Mouse (Mus musculus) hematopoietic stem cell, adult 5-6 weeks (primary cell): Measurements from ENCODE around the gene Mknk1. TPM values are rescaled to one million over a fixed set of nuclear protein-coding genes. Genes with fewer than 3 reads are reported as not detected.

ENCODE experiments used
- ATAC-seq, 2 experiments: fragments of 125-278 bp in 1 of 2; replicated peaks in 1 of 2; 2 replicates each; pipeline ENCODE4 v1.8.0; 2016 to 2017; ENCODE audit warnings: inconsistent platforms in 2 of 2, mild to moderate bottlenecking in 2 of 2, moderate number of reproducible peaks in 2 of 2, low read depth in 1 of 2, moderate TSS enrichment in 1 of 2; ENCODE audit not compliant: low FRiP score in 2 of 2, poor library complexity in 2 of 2, severe bottlenecking in 2 of 2, insufficient read depth in 1 of 2, low TSS enrichment in 1 of 2
- total RNA-seq: library from RNA; stranded (forward); fragments of 172-1452, 232-1000 nt; gene quantifications from 2 replicates; pipeline ENCODE4 v1.2.3, GENCODE M21; 2017

The Mknk1 gene
- 40.2 and 48.3 TPM in 2 replicates for total RNA-seq

GRCm38 (mm10) chr4:115838696-115839641 is at the start of gene Mknk1:
Gene Mknk1 (plus strand): TSS chr4:115839198.
- peak; percentile 97 to 99 for ATAC-seq

- no peak for ATAC-seq
Measured at GRCm38 (mm10) chr4:115790864-115791263, 48.1 kb upstream of the Mknk1 start.

GRCm38 (mm10) chr4:115795360-115795759 is 43.6 kb upstream of the Mknk1 start:
- ATAC-seq, result no peak

- no peak for ATAC-seq
Measured at GRCm38 (mm10) chr4:115799981-115800380, 39.0 kb upstream of the Mknk1 start.

GRCm38 (mm10) chr4:115812326-115812725 is 26.7 kb upstream of the Mknk1 start:
- no peak for ATAC-seq

- no peak for ATAC-seq
Measured at GRCm38 (mm10) chr4:115815606-115816005, 23.4 kb upstream of the Mknk1 start.

- ATAC-seq, result no peak
Measured at GRCm38 (mm10) chr4:115820199-115820598, 18.8 kb upstream of the Mknk1 start.

GRCm38 (mm10) chr4:115820944-115821343 is 18.1 kb upstream of the Mknk1 start:
- no peak for ATAC-seq

GRCm38 (mm10) chr4:115821431-115821830 is 17.6 kb upstream of the Mknk1 start:
- no peak for ATAC-seq

- peak; percentile 40 to 48; a peak in 1 of 4 replicates for ATAC-seq
Measured at GRCm38 (mm10) chr4:115821928-115822327, 17.1 kb upstream of the Mknk1 start.

GRCm38 (mm10) chr4:115824178-115824577 is 14.8 kb upstream of the Mknk1 start:
- no peak for ATAC-seq

- ATAC-seq, result peak in 1 of 2 experiments; percentile 25; a peak in 1 of 4 replicates
Measured at GRCm38 (mm10) chr4:115825271-115825670, 13.7 kb upstream of the Mknk1 start.

- no peak for ATAC-seq
Measured at GRCm38 (mm10) chr4:115827066-115827465, 11.9 kb upstream of the Mknk1 start.

GRCm38 (mm10) chr4:115827535-115827887 is 11.5 kb upstream of the Mknk1 start:
- ATAC-seq, result peak; percentile 10 to 19; a peak in 3 of 4 replicates

GRCm38 (mm10) chr4:115827888-115828571 is 11.0 kb upstream of the Mknk1 start, which contains the start of gene Mob3c:
Gene Mob3c (plus strand): TSS chr4:115828092.
- ATAC-seq, result peak; percentile 72 to 75

GRCm38 (mm10) chr4:115828572-115828902 is 10.5 kb upstream of the Mknk1 start:
- peak in 1 of 2 experiments; percentile 3; a peak in 1 of 4 replicates for ATAC-seq

- no peak for ATAC-seq
Measured at GRCm38 (mm10) chr4:115830491-115830890, 8.5 kb upstream of the Mknk1 start.

- no peak for ATAC-seq
Measured at GRCm38 (mm10) chr4:115831221-115831620, 7.8 kb upstream of the Mknk1 start.
